Mouse (Mus musculus): ENCODE results near the gene Rps11. TPM values are rescaled to one million over a fixed set of nuclear protein-coding genes. Genes with fewer than 3 reads are reported as not detected.
A peak's percentile ranks its signal among the peaks of the same experiment; 100 is the strongest.
"Not testable (repeated sequence)": the region's sequence is repeated elsewhere in the genome, so short reads cannot be mapped to it uniquely, and the experiment has no call there.

Gene Rps11
- polyA plus RNA-seq, 1 experiment from 2014 or later: 2,260 TPM

DNA sequence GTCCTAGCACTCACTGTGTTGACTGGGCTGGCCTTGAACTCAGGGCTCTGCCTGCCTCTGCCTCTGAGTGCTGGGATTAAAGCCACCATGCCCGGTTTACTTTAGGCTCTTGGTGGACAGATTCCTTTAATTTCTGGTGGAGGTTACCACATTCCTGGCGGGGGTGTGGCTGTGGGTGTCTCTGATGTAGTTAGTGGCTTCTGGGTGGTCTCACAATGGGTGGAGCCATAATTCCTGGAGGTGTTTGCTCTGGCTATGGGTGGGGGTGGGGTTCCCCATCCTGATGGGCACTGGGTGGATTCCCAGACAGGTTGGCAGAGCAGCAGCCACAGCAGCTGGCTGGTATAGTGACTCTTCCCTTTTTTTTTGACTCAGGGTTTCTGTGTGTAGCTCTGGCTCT, 12.3 kb downstream of the Rps11 start:
- DNase-seq (ENCODE audit: low spot score): no peak

- DNase-seq (ENCODE audit: low spot score): not testable (repeated sequence)
Measured at GRCm38 (mm10) chr7:45110089-45110488, 14.2 kb downstream of the Rps11 start.

DNA sequence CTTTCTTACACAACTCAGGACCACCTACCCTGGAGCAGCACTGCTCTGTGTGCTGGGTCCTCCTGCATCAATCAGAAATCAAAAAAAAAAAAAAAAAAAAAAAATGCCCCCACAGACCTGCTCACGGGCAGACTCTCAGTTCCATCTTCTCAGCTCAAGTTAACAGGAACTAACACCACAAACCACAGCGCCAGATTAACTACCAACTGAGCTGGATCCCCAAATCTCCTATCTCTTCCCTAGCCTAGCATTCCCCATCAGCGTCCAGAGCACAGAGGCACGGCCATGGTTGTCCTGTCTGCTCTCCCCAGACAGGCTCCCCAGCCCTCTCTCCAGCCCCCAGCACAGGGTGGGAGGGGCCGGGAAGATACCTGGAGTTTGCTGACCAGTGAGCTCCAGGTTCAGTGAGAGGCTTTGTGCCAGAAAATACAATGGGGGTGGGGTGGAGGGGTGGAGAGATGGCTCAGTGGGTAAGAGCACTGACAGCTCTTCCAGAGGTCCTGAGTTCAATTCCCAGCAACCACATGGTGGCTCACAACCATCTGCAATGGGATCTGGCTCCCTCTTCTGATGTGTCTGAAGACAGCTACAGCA, 17.1 kb downstream of the Rps11 start:
- no peak for DNase-seq (ENCODE audit: low spot score)

DNA sequence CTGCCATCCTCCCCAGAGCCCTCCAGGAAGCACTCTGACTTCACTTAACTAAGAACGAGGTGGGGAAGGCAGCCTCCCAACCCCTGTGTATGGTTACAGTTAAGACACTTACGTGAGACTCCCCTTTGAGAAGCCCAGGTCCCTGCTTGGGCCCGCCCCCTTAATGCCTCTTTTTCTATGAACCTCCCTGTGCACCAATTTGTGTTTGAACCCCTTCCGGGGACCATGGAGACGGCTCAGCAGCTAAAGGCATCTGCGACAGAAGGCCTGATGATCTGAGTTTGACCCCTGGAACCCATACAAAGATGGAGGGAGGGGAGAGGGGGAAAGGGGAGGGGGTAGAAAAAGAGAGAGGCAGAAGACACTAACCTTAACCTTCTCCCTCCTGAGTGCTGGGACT, 17.8 kb downstream of the Rps11 start:
- DNase-seq (ENCODE audit: low spot score): no peak

- no peak for DNase-seq (ENCODE audit: low spot score)
Measured at GRCm38 (mm10) chr7:45105491-45105890, 18.7 kb downstream of the Rps11 start.

DNA sequence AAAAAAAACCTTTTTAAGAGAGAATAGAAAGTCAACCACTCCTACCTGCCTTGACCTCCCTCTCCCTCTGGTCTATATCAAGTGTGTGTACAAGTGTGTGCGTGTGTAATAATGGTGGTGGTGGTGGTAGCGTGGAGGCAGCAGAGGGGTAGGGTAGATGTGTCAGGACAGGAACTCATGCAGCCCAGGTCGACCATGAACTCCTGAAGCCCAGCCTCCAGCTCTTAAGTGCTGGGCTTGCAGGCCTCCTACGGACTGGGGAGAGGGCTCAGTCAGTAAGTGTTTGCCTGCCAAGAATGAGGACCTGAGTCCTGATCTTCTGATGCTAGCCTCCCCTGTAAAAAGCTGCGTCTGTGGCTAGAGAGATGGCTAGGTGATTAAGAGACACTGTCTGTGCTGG, 19.3 kb downstream of the Rps11 start:
- DNase-seq (ENCODE audit: low spot score): no peak

- DNase-seq (ENCODE audit: low spot score): no peak
Measured at GRCm38 (mm10) chr7:45103652-45104180, 20.5 kb downstream of the Rps11 start, which contains the start of gene Fcgrt. TSS of gene Fcgrt (minus strand) at chr7:45103851.

DNA sequence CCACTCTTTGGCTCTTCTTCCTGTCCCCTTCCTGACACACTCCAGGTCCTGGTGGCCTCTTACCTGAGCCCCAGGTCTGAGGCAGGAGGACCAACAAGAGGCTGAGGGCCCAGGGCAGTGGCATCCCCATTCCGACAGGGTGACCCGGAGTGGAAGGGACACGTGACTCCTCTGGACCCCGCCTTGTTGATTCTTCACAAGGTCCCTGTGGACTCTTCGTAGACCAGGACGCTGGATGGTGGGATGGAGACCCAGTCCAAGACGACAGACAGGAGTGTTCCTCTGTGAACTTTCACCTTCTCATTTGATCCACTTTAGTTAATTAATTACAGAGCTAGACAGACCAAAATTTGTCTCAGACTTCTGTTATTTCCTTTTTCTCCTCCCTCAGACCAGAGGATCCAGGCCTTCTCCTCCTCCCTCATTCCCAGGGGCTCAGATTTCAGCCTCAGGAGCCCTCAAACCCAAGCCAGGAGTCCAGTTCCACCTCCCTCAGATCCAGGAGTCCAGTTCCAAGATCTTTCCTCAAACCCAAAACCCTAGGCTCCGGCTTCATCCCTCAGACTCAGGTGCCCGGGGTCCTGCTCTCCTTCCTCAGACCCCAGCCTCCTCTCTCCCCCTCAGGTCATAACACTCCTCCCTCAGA, 21.2 kb downstream of the Rps11 start:
- no peak for DNase-seq (ENCODE audit: low spot score)

DNA sequence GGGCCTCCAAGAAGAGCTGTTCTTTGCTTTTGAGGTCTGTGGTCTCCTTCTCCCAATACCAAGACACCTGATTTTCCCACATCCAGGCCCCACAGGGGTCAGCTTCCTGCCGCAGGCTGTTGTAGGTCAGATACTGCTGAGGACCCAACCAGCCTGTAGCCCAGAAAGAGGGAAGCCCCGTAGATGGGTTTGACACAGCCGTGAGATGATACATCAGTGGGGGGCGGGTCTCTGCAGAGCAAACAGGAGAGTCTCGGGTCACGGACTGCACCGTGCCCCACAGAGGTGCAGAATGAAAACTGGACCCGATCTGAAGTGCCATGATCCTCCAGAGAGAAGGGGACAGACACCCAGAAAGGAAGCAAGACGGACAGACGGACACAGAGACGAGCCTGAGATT, 21.8 kb downstream of the Rps11 start:
- DNase-seq (ENCODE audit: low spot score): no peak

DNA sequence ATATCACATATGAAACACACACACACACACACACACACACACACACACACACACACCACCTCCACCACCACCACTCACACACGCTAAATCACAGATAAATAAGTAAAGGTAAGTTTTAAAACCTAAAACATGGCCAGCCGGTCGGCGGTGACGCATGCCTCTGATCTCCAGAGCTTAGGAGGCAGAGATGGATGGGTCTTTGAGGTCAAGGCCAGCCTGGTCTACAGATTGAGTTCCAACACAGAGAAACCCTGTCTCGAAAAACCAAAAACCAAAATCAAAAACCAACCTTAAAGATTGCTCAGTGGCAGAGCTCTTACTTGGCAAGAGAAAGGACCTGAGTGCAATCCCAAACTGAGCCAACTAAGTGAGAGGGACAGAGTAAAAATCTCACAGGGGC, 24.2 kb downstream of the Rps11 start:
- no peak for DNase-seq (ENCODE audit: low spot score)

GRCm38 (mm10) chr7:45098541-45099240, 25.5 kb downstream of the Rps11 start:
- no peak for DNase-seq (ENCODE audit: low spot score)

GRCm38 (mm10) chr7:45097479-45097878, 26.8 kb downstream of the Rps11 start:
- no peak for DNase-seq (ENCODE audit: low spot score)

DNA sequence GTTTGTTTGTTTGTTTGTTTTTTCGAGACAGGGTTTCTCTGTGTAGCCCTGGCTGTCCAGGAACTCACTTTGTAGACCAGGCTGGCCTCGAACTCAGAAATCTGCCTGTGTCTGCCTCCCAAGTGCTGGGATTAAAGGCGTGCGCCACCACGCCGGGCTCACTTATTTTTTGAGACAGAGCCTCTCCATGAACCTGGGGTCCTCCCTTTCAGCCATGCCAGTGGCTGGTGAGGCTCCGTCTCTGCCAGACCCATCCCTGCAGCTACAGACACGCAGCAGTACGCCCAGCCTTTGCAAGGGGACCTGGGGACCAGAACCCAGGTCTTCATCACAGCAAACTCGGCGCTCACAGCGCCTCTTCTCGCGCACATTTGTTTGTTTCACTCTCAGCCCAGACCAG, 28.3 kb downstream of the Rps11 start:
- not testable (repeated sequence) for DNase-seq (ENCODE audit: low spot score)

DNA sequence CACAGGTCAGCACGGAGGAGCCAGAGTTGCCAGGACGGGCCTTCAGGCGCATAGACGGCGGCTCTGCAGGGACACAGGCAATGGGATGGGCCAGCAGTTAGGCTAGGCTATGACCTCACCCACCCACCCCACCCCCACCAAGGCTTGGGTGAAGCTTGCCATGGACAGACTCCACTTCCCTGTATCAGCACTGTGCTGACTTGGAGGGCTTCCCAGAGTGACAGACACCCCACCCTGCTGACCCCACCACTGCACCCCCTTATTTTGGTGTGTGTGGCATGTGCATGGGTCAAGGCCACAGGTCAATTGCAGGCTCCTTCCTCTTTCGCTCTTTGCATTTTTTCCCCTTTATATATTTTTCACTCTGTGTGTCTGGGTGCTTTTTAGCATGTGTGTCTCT, 28.9 kb downstream of the Rps11 start:
- no peak for DNase-seq (ENCODE audit: low spot score)

DNA sequence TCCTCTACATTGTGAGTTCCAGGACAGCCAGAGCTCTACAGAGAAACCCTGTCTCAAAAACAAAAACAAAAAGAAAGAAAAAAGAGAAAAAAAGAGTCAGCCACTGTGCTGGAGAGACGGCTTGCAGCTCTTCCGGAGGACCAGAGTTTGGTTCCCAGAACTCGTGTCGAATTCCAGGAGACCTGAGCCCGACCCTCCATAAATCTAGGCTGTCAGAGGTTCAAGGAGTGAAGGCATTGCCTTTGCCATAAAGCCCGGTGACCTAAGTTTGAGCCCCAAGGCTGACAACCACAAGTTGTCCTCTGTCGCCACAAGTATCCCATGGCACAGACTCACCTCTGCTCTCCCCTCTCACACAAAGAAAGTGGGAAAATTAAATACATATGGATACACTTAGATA, 30.1 kb downstream of the Rps11 start:
- no peak for DNase-seq (ENCODE audit: low spot score)

DNA sequence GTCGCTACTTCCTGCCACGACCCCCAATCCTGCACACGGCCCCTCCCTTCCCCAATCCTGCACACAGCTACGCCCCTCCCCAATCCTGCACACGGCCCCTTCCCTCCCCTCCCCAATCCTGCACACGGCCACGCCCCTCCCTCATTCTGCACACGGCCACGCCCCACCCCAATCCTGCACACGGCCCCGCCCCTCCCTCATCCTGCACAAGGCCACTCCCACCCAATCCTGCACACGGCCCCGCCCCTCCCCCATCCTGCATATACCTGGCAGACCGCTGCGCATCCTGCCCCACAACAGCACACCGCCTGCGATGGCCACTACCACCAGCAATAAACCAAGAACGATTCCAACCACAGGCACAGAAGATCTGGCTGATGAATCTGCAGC, 30.7 kb downstream of the Rps11 start:
- peak; percentile 71 for DNase-seq (ENCODE audit: low spot score)

DNA sequence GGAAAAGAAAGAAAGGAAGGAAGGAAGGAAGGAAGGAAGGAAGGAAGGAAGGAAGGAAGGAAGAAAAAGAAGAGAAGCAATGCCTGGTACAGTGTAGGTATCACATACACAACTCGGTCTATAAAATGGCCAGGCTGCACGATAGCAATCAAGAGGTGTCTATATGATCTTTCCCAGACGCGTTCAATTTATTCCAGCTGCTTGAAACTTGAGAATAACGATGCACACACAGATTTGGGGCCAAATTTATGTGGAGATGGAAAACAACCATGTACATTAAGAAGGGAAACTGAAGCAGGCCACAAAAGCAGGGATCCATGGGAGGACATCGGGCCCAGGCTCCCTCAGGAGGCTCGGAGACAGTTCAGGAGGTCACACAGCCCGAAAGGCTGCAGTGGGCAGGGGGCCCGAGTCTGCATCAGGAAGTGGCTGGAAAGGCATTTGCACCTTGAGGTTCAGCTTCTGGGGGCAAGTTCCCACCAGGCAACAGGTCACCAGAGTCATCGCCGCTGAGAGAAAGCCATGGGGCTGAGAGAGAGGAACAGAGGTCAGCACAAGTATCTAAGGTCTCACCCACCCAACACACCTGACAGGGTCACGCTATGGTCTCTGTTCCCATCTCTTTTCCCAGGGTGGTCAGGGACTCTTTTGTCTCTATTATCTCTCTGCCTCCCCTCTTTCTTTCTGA, 31.3 kb downstream of the Rps11 start:
- no peak for DNase-seq (ENCODE audit: low spot score)

GRCm38 (mm10) chr7:45092048-45092447, 32.2 kb downstream of the Rps11 start, which contains the start of gene Rcn3:
TSS of gene Rcn3 (minus strand) at chr7:45092221.
- DNase-seq (ENCODE audit: low spot score): no peak

DNA sequence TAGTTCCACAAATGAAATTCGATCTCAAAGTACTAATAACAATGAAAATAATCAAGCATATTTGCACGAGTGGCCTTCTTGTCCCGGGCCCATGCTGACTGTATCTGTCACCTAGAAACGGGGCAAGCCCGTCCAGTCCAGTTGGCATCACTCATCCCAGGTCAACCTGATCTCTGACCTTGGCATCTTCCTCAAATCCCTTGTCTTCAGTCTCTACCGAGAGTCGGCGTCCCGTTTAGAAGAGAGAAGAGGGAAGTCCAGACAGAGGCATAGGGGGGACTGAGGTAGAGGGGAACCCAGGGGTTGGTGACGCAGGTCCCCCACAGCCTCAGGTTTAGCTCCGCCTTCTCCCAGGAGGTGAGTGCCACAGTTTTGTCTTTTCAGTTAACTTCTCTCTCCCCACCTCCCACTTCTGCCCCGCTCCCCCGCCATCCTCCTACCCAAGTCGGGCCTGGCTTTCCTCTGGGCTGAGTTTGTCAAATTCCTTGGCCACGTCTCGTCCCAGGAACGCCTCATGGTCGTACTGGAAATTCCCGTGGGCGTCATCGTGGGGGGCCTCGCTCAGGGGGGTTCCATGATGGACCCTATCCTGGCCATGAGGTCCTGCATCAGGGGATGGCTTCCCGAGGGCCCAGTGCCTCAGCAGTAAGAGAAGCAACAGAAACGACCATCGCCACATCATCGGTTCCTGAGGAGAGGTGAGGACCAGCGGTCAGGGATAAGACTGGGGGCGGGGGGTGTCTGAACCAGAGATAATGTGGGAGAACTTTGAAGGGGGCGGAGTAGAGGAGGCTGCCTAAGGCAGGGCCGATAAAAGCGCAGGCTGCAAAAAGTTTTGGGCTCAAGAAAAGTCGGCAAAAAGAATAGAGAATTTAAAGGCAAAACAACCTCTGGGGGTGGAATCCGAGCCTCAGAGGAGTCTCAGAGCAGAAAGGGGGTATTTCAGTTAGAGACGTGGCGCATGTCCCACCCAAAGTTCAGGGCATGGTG, 32.9 kb downstream of the Rps11 start:
- no peak for DNase-seq (ENCODE audit: low spot score)

DNA sequence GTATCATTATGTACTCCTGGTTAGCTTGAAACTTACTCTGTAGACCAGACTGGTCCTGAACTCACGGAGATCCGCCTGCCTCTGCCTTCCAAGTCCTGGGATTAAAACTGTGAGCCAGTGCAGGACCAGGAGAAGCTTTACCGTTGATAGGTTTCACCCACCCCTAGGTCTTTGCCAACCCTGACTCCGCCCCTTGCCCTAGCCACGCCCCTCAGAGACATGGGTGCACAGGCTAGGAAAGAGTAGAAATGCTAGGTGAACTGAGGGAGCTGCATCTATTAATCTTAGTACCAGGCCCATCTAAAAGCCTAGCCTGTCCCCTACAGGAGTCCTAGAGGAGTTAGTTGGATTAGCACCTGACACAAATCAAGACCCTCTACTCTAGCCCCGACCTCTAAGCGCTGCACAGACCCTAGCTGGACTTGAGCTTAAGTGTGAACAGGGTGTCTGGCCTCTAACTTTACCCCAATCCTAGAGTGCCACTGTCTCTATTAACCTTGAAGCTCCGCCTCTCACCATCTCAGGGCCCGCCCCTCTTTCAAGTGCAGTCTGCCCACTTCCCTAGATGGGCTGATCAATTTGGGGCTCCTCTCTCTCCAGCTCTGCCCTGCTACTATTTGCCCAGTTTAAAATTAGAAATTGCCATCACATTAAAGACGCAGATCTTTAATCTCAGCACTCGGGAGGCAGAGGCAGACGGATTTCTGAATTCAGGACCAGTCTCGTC, 33.8 kb downstream of the Rps11 start:
- DNase-seq (ENCODE audit: low spot score): no peak

Measured in thymus, postnatal 0 days (tissue).